Mouse (Mus musculus): ENCODE measurements around the gene Mfsd6l. TPM values are rescaled to one million over a fixed set of nuclear protein-coding genes. Genes with fewer than 3 reads are reported as not detected.

Gene Mfsd6l
- polyA plus RNA-seq, 1 experiment, result not detected

- TF ChIP-seq CTCF (IDR thresholded peaks at IDR 0.05; ENCODE audit: borderline replicate concordance, insufficient read depth, low read length), result no peak
- TF ChIP-seq POLR2A (IDR thresholded peaks at IDR 0.05; ENCODE audit: low read depth, low read length), result no peak
- H3K4me1 ChIP-seq (ENCODE audit: control insufficient read depth, insufficient read depth, low read length), result no peaks in the 10 kb centered on the region
- no peak overlapping the region for H3K4me3 ChIP-seq (ENCODE audit: insufficient read depth, low read length)
- no peak overlapping the region for H3K27ac ChIP-seq (ENCODE audit: insufficient read depth, low read length)
Measured at GRCm38 (mm10) chr11:68570861-68571260, 14.9 kb downstream of the Mfsd6l start.

- Histone ChIP-seq H3K4me3 (ENCODE audit: insufficient read depth, low read length) (no peak overlapping the region), H3K27ac (ENCODE audit: insufficient read depth, low read length) (no peak overlapping the region), H3K4me1 (ENCODE audit: control insufficient read depth, insufficient read depth, low read length) (no peaks in the 10 kb centered on the region)
- TF ChIP-seq POLR2A (IDR thresholded peaks at IDR 0.05; ENCODE audit: low read depth, low read length), result no peak
- no peak for TF ChIP-seq CTCF (IDR thresholded peaks at IDR 0.05; ENCODE audit: borderline replicate concordance, insufficient read depth, low read length)
Measured at GRCm38 (mm10) chr11:68577076-68577475, 21.1 kb downstream of the Mfsd6l start.

DNA sequence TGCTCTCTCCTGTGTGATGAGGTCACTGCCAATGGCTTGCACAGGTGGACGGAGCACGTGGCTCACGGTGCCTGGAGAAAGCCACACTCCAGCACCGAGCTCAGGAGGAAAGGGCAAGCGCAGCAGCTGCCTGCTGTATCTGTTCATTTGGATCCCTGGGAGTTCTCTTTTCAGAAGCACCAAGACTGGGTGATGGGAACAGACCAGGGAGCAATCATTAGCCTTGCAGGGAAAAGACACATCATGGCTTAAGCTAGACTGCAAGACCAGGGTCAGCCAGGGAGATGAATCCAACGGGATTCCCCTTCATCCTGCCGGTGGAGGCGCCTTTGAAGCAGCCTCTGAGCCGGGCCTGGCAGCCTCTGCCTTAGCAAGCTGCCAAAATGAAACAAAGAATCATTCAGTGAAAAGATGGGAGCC is 23.5 kb downstream of the Mfsd6l start:
- no peak overlapping the region for H3K27ac ChIP-seq (ENCODE audit: insufficient read depth, low read length)

DNA sequence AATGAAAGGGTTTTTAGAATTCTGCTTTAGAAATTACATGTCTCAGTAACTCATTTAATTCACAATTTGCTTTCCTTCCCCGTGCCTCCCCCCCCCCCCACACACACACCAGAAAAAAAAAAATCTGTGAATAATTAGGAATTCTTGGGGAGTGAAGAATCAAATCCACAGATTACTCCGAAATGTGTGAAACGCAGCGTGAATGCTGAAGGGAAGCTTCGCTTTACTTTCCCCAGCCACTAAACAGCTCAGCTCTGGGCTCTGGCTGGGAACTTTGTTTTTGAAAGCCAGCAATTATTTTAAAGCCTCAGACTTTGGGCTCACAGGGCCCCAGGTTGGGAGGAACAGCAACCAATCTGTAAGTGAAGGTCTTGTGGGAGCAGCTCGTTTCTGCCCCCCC is 24.6 kb downstream of the Mfsd6l start:
- Histone ChIP-seq H3K4me3 (ENCODE audit: insufficient read depth, low read length) (no peak overlapping the region), H3K4me1 (ENCODE audit: control insufficient read depth, insufficient read depth, low read length) (0 out of 2 replicates have a peak, but pooled peaks cover 2% of the 10 kb centered on the region), H3K27ac (ENCODE audit: insufficient read depth, low read length) (no peak overlapping the region)
- TF ChIP-seq CTCF (IDR thresholded peaks at IDR 0.05; ENCODE audit: borderline replicate concordance, insufficient read depth, low read length) (no peak), POLR2A (IDR thresholded peaks at IDR 0.05; ENCODE audit: low read depth, low read length) (no peak)

More for the DNA sequence above, 23.5 kb downstream of the Mfsd6l start:
- no peaks in the 10 kb centered on the region for H3K4me1 ChIP-seq (ENCODE audit: control insufficient read depth, insufficient read depth, low read length)
- TF ChIP-seq POLR2A (IDR thresholded peaks at IDR 0.05; ENCODE audit: low read depth, low read length) (no peak), CTCF (IDR thresholded peaks at IDR 0.05; ENCODE audit: borderline replicate concordance, insufficient read depth, low read length) (no peak)
- no peak overlapping the region for H3K4me3 ChIP-seq (ENCODE audit: insufficient read depth, low read length)

- Histone ChIP-seq H3K4me3 (ENCODE audit: insufficient read depth, low read length) (no peak overlapping the region), H3K4me1 (ENCODE audit: control insufficient read depth, insufficient read depth, low read length) (0 out of 2 replicates have a peak, but pooled peaks cover 2% of the 10 kb centered on the region), H3K27ac (ENCODE audit: insufficient read depth, low read length) (no peak overlapping the region)
- no peak for TF ChIP-seq CTCF (IDR thresholded peaks at IDR 0.05; ENCODE audit: borderline replicate concordance, insufficient read depth, low read length)
- no peak for TF ChIP-seq POLR2A (IDR thresholded peaks at IDR 0.05; ENCODE audit: low read depth, low read length)
Measured at GRCm38 (mm10) chr11:68583225-68583624, 27.2 kb downstream of the Mfsd6l start.

DNA sequence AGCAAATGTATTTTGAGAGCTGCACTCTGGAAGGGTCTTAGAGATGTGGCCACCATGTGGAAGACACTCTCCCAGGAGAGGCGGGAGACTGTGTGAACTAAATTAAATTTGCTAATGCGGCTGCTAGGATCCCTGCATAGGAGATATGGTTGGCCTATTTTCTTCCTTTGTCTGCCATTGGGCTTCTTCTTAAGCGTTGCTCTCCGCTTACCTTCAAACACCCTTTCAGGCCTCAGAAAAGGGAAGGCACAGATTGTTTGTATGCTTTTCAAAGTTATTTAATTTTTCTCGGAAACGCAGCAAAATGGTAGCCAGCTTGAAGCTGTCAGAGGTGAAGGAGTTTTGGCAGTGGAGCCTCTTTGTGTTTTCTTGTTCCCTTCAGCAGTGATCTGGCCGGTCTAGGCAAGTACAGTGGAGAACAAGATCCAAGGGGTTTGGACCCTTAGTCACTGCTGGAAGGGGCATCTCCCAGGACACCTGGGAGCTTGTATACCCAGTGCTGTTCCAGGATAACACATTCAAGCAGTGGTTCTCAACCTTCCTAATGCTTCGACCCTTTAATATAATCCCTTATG is 28.0 kb downstream of the Mfsd6l start:
- Histone ChIP-seq H3K27ac (ENCODE audit: insufficient read depth, low read length) (no peak overlapping the region), H3K4me1 (ENCODE audit: control insufficient read depth, insufficient read depth, low read length) (0 out of 2 replicates have a peak, but pooled peaks cover 2% of the 10 kb centered on the region), H3K4me3 (ENCODE audit: insufficient read depth, low read length) (no peak overlapping the region)
- no peak for TF ChIP-seq CTCF (IDR thresholded peaks at IDR 0.05; ENCODE audit: borderline replicate concordance, insufficient read depth, low read length)
- TF ChIP-seq POLR2A (IDR thresholded peaks at IDR 0.05; ENCODE audit: low read depth, low read length), result no peak

DNA sequence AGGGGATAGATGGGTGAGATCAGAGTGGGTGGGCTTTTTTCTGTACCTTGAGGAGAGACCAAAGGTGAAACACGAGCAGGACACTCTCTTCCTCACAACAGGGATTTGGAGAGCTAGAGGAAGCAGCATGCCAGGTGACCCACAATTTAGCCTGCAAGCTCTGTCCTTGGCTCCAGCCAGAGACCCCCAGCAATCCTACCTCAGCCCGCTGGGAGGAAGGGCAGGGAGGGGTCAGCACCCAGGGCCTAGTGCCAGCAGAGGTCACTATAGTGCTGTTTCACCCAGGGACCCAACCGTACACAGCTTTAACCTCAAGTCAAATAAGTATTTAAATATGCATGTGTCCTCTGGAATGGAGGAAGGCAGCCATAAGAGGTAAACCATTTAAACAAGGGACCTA is 29.9 kb downstream of the Mfsd6l start:
- H3K4me3 ChIP-seq (ENCODE audit: insufficient read depth, low read length), result no peak overlapping the region
- H3K4me1 ChIP-seq (ENCODE audit: control insufficient read depth, insufficient read depth, low read length), result 0 out of 2 replicates have a peak, but pooled peaks cover 2% of the 10 kb centered on the region
- TF ChIP-seq POLR2A (IDR thresholded peaks at IDR 0.05; ENCODE audit: low read depth, low read length) (no peak), CTCF (IDR thresholded peaks at IDR 0.05; ENCODE audit: borderline replicate concordance, insufficient read depth, low read length) (peak; percentile 50; the same call in 1 of the 2 replicates)
- no peak overlapping the region for H3K27ac ChIP-seq (ENCODE audit: insufficient read depth, low read length)

- Histone ChIP-seq H3K4me1 (ENCODE audit: control insufficient read depth, insufficient read depth, low read length) (0 out of 2 replicates have a peak, but pooled peaks cover 4% of the 10 kb centered on the region), H3K4me3 (ENCODE audit: insufficient read depth, low read length) (no peak within 1 kb of the TSS), H3K27ac (ENCODE audit: insufficient read depth, low read length) (no peak within 1 kb of the TSS)
- no peak for TF ChIP-seq POLR2A (IDR thresholded peaks at IDR 0.05; ENCODE audit: low read depth, low read length)
- TF ChIP-seq CTCF (IDR thresholded peaks at IDR 0.05; ENCODE audit: borderline replicate concordance, insufficient read depth, low read length), result no peak
Measured at GRCm38 (mm10) chr11:68586721-68587120, 30.7 kb downstream of the Mfsd6l start, which contains the start of gene Ccdc42. Ccdc42 (plus strand) TSS chr11:68587021.

- TF ChIP-seq CTCF (IDR thresholded peaks at IDR 0.05; ENCODE audit: borderline replicate concordance, insufficient read depth, low read length), result peak; percentile 84
- no peak for TF ChIP-seq POLR2A (IDR thresholded peaks at IDR 0.05; ENCODE audit: low read depth, low read length)
- Histone ChIP-seq H3K4me1 (ENCODE audit: control insufficient read depth, insufficient read depth, low read length) (0 out of 2 replicates have a peak, but pooled peaks cover 5% of the 10 kb centered on the region), H3K4me3 (ENCODE audit: insufficient read depth, low read length) (no peak overlapping the region), H3K27ac (ENCODE audit: insufficient read depth, low read length) (no peak overlapping the region)
Measured at GRCm38 (mm10) chr11:68589055-68589809, 33.2 kb downstream of the Mfsd6l start.

DNA sequence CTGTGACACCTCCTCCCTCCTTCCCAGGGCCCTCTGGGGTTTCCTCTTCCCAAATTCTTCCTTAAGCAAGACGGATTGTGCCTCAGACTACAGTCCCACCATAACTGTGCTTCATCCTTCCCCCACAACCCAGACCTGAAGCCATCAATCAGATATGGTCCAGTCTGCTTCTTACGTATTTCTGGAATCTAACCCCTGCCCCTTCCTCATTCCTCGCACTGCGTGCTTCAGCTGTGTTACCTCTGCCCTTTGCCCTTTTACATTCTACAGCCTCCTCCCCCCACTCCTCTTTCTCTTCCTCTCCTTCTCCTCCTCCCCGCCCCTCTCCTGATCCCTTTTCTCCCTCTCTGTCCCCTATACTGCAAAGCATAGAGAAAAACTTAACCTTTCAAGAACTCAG is 35.7 kb downstream of the Mfsd6l start:
- H3K4me1 ChIP-seq (ENCODE audit: control insufficient read depth, insufficient read depth, low read length), result 0 out of 2 replicates have a peak, but pooled peaks cover 2% of the 10 kb centered on the region
- H3K27ac ChIP-seq (ENCODE audit: insufficient read depth, low read length), result no peak overlapping the region
- H3K4me3 ChIP-seq (ENCODE audit: insufficient read depth, low read length), result no peak overlapping the region
- TF ChIP-seq CTCF (IDR thresholded peaks at IDR 0.05; ENCODE audit: borderline replicate concordance, insufficient read depth, low read length), result no peak
- TF ChIP-seq POLR2A (IDR thresholded peaks at IDR 0.05; ENCODE audit: low read depth, low read length), result no peak
